Mouse (Mus musculus) right cerebral cortex, postnatal 25 days (tissue): ENCODE data around the gene Inafm1.
"Not testable (repeated sequence)": the region's sequence is repeated elsewhere in the genome, so short reads cannot be mapped to it uniquely, and the experiment has no call there.

Experiments
- DNase-seq: peaks from one replicate; pipeline ENCODE4 v3.0.0; 2022

The Inafm1 gene

DNA sequence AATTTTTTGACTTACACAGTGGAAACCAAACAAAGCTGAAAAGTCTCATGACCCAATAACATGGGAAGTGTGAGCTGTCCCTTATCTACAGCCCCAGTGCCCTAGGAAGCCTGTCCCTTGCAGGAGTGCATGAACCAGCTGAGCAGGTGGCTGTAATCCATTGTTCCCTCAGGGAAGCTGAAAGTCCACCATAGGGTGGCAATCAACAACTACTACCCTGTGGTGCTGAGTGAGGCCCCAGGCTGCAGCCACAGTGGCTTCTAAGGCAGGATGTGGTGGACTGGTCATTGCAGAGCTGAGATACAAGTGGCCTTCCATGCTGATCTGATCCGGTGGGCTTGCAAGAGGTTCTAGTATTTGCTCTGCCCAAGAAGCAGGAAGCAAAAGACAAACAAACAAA, 12.3 kb downstream of the Inafm1 start:
- no peak for DNase-seq

DNA sequence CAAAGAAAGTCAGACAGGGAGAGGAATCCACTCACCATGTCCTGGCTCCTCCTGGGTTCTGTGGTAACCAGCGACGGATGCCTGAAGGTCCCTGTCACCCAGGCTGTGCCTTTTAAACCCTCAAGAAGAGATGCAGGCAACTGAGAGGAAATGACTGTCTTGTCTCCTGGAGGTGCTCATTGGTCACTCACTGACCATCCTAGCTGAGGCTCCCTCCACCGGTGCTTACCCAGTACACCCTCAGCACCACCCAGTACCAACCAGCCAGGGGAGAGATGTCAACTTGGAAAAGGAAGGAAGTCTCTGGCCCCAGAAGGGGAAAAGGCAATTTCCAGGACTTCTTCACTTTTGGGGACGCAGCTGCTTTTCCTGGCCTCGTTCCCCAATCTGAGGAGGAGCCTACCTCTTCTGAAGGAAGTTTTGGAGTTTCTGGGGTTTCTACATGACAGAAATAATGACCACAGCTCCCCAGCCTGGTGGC, 14.3 kb downstream of the Inafm1 start, which contains the start of gene C5ar1:
C5ar1 (minus strand) TSS at position 431 of the 481 bp plus-strand sequence.
- DNase-seq = no peak

- no peak for DNase-seq
Measured at GRCm38 (mm10) chr7:16257830-16258229, 15.6 kb downstream of the Inafm1 start.

- DNase-seq = not testable (repeated sequence)
Measured at GRCm38 (mm10) chr7:16255963-16256362, 17.5 kb downstream of the Inafm1 start.

- DNase-seq = no peak
Measured at GRCm38 (mm10) chr7:16254195-16254594, 19.2 kb downstream of the Inafm1 start.

DNA sequence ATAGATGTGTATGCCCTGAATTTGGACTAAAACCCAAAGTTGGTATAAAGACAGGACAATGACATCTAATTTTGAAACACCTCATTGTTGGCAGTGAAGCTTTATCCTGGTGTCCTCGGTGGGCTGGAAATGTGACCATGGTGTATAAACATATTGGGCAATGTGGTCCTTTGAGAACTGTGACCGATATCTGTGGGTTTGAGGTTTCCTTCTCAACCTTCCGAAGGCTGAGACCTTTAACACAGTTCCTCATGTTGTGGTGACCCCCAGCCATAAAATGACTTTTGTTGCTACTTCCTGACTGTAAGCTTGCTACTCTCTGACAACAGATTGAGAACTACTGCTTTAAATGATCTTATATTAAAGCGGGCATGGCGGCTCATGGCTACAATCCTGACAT, 22.7 kb downstream of the Inafm1 start:
- DNase-seq = no peak

GRCm38 (mm10) chr7:16245958-16246357, 27.5 kb downstream of the Inafm1 start:
- DNase-seq = no peak

GRCm38 (mm10) chr7:16244067-16244466, 29.4 kb downstream of the Inafm1 start, which contains the start of gene C5ar2:
TSS of gene C5ar2 (minus strand) at chr7:16244154.
- DNase-seq = no peak

GRCm38 (mm10) chr7:16242198-16242597, 31.2 kb downstream of the Inafm1 start:
- DNase-seq = no peak

GRCm38 (mm10) chr7:16241787-16242186, 31.6 kb downstream of the Inafm1 start:
- no peak for DNase-seq

DNA sequence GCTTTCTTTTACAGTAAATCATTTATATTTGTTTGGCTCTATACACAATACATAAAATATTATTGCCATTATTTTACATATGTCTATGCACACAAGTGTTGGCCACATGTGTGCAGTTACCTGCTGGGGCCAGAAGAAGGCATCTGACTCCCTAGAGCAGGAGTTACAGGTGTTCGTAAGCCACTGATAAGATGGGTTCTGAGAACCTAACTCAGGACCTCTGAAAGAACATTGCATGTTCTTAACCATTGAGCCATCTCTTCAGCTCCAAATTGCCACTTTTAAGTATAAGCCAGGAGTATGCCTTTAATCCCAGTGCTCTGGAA, 32.5 kb downstream of the Inafm1 start:
- no peak for DNase-seq

DNA sequence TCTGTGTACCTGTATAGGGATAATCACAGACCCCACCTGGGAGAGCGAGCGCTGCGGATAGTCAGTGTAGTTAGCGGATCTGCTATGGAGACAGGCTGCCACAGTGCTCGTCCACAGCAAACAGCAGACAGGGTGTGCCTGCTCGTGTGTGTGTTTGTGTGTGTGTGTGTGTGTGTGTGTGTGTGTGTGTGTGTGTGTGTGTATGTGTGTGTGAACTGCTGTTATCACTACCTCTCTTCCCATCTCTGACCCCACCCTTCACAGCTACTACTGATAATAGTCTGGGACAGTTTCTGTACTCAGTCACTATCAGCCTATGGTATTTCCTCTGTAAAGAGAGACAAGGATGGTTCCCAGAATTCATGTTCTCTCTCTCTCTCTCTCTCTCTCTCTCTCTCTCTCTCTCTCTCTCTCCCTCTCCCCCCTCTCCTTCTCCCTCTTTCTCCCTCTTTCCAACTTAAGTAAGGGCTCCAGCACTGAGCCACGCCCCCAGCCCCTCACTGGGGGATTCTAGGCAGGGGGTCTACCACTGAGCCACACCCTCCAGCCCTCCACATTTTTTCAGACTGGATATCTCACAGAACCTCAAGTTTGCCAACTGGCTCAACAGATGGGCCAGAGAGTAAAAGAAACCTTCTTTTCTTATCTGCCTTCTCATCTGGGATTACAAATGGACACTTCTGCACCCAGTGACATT, 33.0 kb downstream of the Inafm1 start:
- no peak for DNase-seq

DNA sequence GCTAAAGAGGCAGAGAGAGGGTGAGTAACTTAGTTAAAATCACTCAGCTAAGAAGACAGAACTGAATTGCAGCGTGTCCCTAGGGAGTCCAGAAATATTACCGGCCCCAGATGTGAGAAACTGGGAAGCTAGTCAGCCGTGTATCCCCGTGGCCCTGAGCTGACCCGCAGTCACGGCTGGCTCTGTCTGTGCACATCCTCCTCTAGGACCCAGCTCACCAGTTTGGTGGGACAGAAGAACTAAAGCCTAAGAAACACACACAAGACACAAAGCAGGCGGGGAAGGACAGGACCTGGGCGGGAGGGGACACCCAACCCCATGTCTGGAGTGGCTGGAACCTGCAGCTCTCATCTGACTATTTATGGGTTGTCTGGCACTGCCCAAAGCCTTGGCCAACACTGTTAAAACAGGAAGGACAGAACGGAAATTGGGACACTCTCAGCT, 33.8 kb downstream of the Inafm1 start:
- DNase-seq = no peak

DNA sequence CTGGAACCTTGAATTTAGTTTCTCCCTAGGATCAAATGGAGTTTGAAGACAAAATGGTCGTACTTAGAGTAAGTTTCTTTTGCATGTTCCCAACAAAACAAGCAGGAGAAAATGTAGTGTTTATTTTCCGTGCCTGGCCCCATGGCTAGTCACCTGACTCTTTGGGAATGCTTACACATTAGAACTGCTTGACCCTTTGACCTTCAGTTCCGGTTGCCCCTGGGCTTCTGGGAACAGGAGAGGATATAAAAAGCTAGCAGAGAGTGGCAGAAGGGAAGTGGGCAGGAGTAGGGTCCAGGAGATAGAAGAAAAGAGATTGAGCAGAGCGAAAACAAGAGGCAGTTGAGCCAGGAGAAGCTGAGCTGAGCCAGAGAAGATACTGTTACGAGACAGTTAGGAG, 43.5 kb downstream of the Inafm1 start:
- DNase-seq = no peak
